Mouse (Mus musculus): ENCODE data around the gene Creld1. TPM values are rescaled to one million over a fixed set of nuclear protein-coding genes. Genes with fewer than 3 reads are reported as not detected.

The Creld1 gene
- polyA plus RNA-seq, 1 experiment from 2014 or later, result 29.6 TPM

DNA sequence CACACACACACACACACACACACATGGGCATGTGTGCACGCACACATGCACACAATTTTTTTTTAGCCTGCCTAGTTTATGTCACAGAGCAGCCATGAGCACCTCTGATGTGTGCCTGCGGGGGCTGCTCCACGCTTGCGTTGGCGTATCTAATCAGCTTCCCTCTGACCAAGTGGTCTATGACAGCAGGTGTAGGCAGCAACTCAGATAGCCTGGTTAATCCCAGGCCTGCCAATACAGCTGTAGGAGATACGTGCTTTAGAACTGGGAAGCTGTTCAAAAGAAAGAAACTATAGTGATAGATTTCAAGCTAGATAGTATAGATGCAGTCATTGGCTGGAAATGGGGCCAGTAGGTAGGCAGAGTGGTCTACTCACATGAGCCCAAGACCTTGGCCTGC is 9.4 kb upstream of the Creld1 start:
- Histone ChIP-seq H3K27ac (ENCODE audit: low read depth, low read length) (no peak overlapping the region), H3K4me3 (ENCODE audit: low read depth, low read length) (no peak overlapping the region), H3K36me3 (ENCODE audit: control insufficient read depth, insufficient read depth, low read length) (no peaks in the 10 kb centered on the region), H3K4me2 (replicated peaks; ENCODE audit: low read depth, low read length) (no peak overlapping the region), H3K9ac (ENCODE audit: low read depth, low read length) (no peak overlapping the region), H3K27me3 (ENCODE audit: control insufficient read depth, insufficient read depth, low read length) (peaks cover 17% of the 10 kb centered on the region), H3K9me3 (ENCODE audit: control insufficient read depth, low read length) (no peaks in the 10 kb centered on the region), H3K4me1 (replicated peaks; ENCODE audit: control insufficient read depth, insufficient read depth, low read length) (no peaks in the 10 kb centered on the region)
- ATAC-seq (ENCODE audit: low FRiP score) (no peak), DNase-seq (ENCODE audit: low spot score) (no peak)
- WGBS, result 88% methylated on average over 6 of the region's 6 CpGs

DNA sequence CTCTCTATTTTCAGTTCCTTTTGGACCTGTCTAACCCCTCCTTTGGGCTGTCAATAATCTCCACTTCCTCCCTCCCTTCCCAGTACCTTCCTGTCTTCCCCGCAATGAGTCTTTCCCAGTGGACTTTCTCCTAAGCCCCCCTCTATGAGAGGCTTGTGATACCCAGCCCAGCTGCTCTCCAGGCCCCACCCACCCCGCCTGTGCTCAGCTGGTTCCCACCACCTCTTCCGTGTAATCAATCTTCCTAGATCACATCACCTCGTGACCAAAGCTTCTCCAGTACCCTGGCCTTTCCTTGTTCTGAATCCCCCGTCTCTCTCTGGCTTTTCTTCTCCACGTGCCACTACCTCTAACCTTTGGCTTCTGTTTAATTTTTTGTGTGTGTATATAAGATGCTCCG is 5.7 kb upstream of the Creld1 start:
- no peak overlapping the region for H3K9ac ChIP-seq (ENCODE audit: low read depth, low read length)
- H3K27me3 ChIP-seq (ENCODE audit: control insufficient read depth, insufficient read depth, low read length), result no peaks in the 10 kb centered on the region
- H3K4me3 ChIP-seq (ENCODE audit: low read depth, low read length), result no peak overlapping the region
- WGBS, result 38% methylated on average over 7 of the region's 7 CpGs
- peak; percentile 74 for ATAC-seq (ENCODE audit: low FRiP score)
- no peaks in the 10 kb centered on the region for H3K9me3 ChIP-seq (ENCODE audit: control insufficient read depth, low read length)
- H3K4me1 ChIP-seq (replicated peaks; ENCODE audit: control insufficient read depth, insufficient read depth, low read length), result no peaks in the 10 kb centered on the region; the same call in 1 of the 2 replicates
- peak; percentile 40 for DNase-seq (ENCODE audit: low spot score)
- no peak overlapping the region for H3K4me2 ChIP-seq (replicated peaks; ENCODE audit: low read depth, low read length)
- no peak overlapping the region for H3K27ac ChIP-seq (ENCODE audit: low read depth, low read length)
- H3K36me3 ChIP-seq (ENCODE audit: control insufficient read depth, insufficient read depth, low read length), result no peaks in the 10 kb centered on the region

DNA sequence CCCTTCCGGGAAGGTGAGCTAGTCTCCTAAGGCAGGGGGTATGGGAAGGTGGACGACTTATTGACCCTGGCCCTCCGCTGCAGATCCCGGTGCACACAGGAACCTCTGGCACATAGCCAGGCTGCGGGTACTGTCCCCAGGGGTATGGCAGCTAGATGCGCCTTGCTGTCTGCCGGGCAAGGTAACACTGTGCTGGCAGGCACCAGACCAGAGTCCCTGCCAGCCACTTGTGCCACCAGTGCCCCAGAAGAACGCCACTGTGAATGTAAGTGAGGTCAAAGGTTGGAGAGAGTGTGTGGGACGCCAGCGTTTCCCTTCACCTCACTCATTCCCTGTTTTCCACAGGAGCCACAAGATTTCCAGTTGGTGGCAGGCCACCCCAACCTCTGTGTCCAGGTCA is 4.2 kb upstream of the Creld1 start:
- Histone ChIP-seq H3K9me3 (ENCODE audit: control insufficient read depth, low read length) (no peaks in the 10 kb centered on the region), H3K4me3 (ENCODE audit: low read depth, low read length) (no peak overlapping the region), H3K27me3 (ENCODE audit: control insufficient read depth, insufficient read depth, low read length) (no peaks in the 10 kb centered on the region), H3K4me1 (replicated peaks; ENCODE audit: control insufficient read depth, insufficient read depth, low read length) (peaks cover 2% of the 10 kb centered on the region; the same call in 1 of the 2 replicates), H3K36me3 (ENCODE audit: control insufficient read depth, insufficient read depth, low read length) (no peaks in the 10 kb centered on the region), H3K27ac (ENCODE audit: low read depth, low read length) (no peak overlapping the region), H3K4me2 (replicated peaks; ENCODE audit: low read depth, low read length) (no peak overlapping the region), H3K9ac (ENCODE audit: low read depth, low read length) (no peak overlapping the region)
- DNase-seq (ENCODE audit: low spot score) (no peak), ATAC-seq (ENCODE audit: low FRiP score) (no peak)
- 82% methylated on average over 10 of the region's 10 CpGs for WGBS

DNA sequence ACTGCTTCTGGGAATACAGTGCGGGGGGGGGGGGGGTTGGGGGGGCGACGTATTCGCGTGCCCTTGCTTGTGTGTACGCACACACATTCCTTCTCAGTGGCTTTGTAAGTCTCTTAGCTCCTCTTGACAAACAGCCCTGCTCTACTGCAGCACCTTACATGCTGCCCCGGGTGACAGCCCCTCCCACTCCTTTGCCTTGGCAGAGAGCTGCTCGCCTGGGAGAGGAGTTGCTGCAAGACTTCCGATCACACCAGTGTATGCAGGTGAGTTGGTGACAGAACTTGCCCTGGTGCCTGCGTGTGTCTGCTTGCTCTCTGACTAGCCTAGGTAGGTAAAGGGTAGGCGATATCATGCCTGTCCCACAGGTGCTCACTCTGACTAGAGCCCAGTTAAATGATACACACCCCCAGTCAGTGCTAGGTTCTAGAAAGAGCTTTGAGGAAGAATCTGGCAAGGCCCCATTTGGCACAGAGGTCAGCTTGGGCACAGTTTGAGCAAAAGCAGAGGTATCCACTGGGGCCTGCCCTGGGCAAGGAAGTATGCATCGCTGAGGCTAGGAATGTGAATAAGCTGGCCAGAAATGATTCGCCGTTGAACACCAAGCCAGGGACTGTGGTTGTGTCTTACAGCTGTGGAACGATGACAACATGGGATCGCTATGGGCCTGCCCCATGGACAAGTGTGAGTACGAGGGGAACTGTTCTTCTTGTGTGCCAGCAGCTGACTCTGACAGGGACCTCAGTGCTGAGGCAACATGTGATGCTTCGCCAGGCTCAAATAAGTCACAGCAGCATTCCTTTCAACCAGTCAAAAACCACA is 2.3 kb upstream of the Creld1 start:
- DNase-seq (ENCODE audit: low spot score), result no peak
- no peak overlapping the region for H3K9ac ChIP-seq (ENCODE audit: low read depth, low read length)
- no peaks in the 10 kb centered on the region for H3K27me3 ChIP-seq (ENCODE audit: control insufficient read depth, insufficient read depth, low read length)
- 65% methylated on average over 18 of the region's 18 CpGs for WGBS
- no peak overlapping the region for H3K4me3 ChIP-seq (ENCODE audit: low read depth, low read length)
- H3K27ac ChIP-seq (ENCODE audit: low read depth, low read length), result no peak overlapping the region
- no peaks in the 10 kb centered on the region for H3K9me3 ChIP-seq (ENCODE audit: control insufficient read depth, low read length)
- H3K4me2 ChIP-seq (replicated peaks; ENCODE audit: low read depth, low read length), result no peak overlapping the region
- peaks cover 3% of the 10 kb centered on the region; the same call in 1 of the 2 replicates for H3K4me1 ChIP-seq (replicated peaks; ENCODE audit: control insufficient read depth, insufficient read depth, low read length)
- ATAC-seq (ENCODE audit: low FRiP score), result no peak
- H3K36me3 ChIP-seq (ENCODE audit: control insufficient read depth, insufficient read depth, low read length), result no peaks in the 10 kb centered on the region

DNA sequence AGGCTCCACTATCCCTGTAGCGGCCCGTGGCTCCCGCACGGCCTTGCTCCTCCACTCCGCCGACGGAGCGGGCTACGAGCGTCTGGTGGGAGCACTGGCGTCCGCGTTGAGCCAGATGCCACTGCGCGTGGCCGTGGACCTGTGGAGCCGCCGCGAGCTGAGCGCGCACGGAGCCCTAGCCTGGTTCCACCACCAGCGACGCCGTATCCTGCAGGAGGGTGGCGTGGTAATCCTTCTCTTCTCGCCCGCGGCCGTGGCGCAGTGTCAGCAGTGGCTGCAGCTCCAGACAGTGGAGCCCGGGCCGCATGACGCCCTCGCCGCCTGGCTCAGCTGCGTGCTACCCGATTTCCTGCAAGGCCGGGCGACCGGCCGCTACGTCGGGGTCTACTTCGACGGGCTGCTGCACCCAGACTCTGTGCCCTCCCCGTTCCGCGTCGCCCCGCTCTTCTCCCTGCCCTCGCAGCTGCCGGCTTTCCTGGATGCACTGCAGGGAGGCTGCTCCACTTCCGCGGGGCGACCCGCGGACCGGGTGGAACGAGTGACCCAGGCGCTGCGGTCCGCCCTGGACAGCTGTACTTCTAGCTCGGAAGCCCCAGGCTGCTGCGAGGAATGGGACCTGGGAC is 509 bp upstream of the Creld1 start:
- H3K36me3 ChIP-seq (ENCODE audit: control insufficient read depth, insufficient read depth, low read length), result no peaks in the 10 kb centered on the region
- 2% methylated on average over 64 of the region's 65 CpGs for WGBS
- H3K4me3 ChIP-seq (ENCODE audit: low read depth, low read length), result peak overlapping the region; percentile 66
- no peaks in the 10 kb centered on the region for H3K9me3 ChIP-seq (ENCODE audit: control insufficient read depth, low read length)
- H3K27me3 ChIP-seq (ENCODE audit: control insufficient read depth, insufficient read depth, low read length), result no peaks in the 10 kb centered on the region
- peaks cover 3% of the 10 kb centered on the region; the same call in 1 of the 2 replicates for H3K4me1 ChIP-seq (replicated peaks; ENCODE audit: control insufficient read depth, insufficient read depth, low read length)
- peak overlapping the region; percentile 86 for H3K4me2 ChIP-seq (replicated peaks; ENCODE audit: low read depth, low read length)
- ATAC-seq (ENCODE audit: low FRiP score), result peak; percentile 67
- peak; percentile 65 for DNase-seq (ENCODE audit: low spot score)
- peak overlapping the region; percentile 78 for H3K9ac ChIP-seq (ENCODE audit: low read depth, low read length)
- peak overlapping the region; percentile 90 for H3K27ac ChIP-seq (ENCODE audit: low read depth, low read length)

DNA sequence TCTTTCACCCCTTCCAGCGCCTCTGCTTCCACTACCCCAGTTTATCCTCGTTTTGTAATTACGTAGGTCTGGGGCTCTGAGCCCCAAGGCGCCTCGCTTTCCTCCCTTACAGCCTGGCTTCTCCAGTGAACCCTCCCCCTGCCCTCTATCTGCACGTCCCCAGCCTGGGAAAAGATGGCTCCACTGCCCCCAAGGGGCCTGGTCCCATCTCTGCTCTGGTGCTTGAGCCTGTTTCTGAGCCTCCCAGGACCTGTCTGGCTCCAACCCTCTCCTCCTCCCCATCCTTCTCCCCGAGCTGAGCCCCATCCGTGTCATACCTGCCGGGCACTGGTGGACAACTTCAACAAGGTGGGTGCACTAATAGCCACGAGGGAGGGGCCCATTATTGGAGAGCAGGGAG is 632 bp downstream of the Creld1 start:
- peak overlapping the region; percentile 86 for H3K4me2 ChIP-seq (replicated peaks; ENCODE audit: low read depth, low read length)
- DNase-seq (ENCODE audit: low spot score) (peak; percentile 61), ATAC-seq (ENCODE audit: low FRiP score) (peak; percentile 67)
- no peaks in the 10 kb centered on the region for H3K9me3 ChIP-seq (ENCODE audit: control insufficient read depth, low read length)
- peaks cover 3% of the 10 kb centered on the region; the same call in 1 of the 2 replicates for H3K4me1 ChIP-seq (replicated peaks; ENCODE audit: control insufficient read depth, insufficient read depth, low read length)
- H3K9ac ChIP-seq (ENCODE audit: low read depth, low read length), result peak overlapping the region; percentile 75
- H3K27me3 ChIP-seq (ENCODE audit: control insufficient read depth, insufficient read depth, low read length), result no peaks in the 10 kb centered on the region
- H3K4me3 ChIP-seq (ENCODE audit: low read depth, low read length), result peak overlapping the region; percentile 66
- H3K36me3 ChIP-seq (ENCODE audit: control insufficient read depth, insufficient read depth, low read length), result no peaks in the 10 kb centered on the region
- peak overlapping the region; percentile 90 for H3K27ac ChIP-seq (ENCODE audit: low read depth, low read length)
- 12% methylated on average over 10 of the region's 10 CpGs for WGBS

DNA sequence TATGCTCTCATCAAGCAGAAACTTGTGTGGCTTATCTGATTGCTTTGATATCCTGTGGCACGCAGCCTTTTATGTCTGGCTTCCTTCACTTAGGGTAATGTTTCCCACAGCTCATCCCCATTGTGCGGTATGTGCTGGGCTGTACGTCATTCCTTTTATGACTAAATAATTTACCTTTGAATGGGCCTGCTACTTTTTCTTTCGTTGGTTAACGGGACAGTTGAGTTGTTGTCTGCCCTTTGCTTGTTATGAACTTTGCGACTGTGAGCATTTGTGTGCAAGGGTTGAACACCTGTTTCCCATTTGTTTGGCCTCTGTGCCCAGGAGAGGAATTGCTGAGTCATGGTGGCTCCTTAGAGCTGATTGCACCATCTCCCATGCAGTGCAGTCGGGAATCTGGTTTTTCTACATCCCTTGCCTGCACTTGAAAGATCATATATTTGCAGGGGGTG is 4.1 kb downstream of the Creld1 start:
- H3K27ac ChIP-seq (ENCODE audit: low read depth, low read length), result no peak overlapping the region
- H3K4me1 ChIP-seq (replicated peaks; ENCODE audit: control insufficient read depth, insufficient read depth, low read length), result peaks cover 3% of the 10 kb centered on the region; the same call in 1 of the 2 replicates
- no peak overlapping the region for H3K9ac ChIP-seq (ENCODE audit: low read depth, low read length)
- peaks cover 3% of the 10 kb centered on the region; the same call in 1 of the 2 replicates for H3K36me3 ChIP-seq (ENCODE audit: control insufficient read depth, insufficient read depth, low read length)
- DNase-seq (ENCODE audit: low spot score) (no peak), ATAC-seq (ENCODE audit: low FRiP score) (no peak)
- H3K27me3 ChIP-seq (ENCODE audit: control insufficient read depth, insufficient read depth, low read length), result no peaks in the 10 kb centered on the region
- 60% methylated on average over 7 of the region's 7 CpGs for WGBS
- H3K9me3 ChIP-seq (ENCODE audit: control insufficient read depth, low read length), result no peaks in the 10 kb centered on the region
- H3K4me3 ChIP-seq (ENCODE audit: low read depth, low read length), result no peak overlapping the region
- H3K4me2 ChIP-seq (replicated peaks; ENCODE audit: low read depth, low read length), result no peak overlapping the region

DNA sequence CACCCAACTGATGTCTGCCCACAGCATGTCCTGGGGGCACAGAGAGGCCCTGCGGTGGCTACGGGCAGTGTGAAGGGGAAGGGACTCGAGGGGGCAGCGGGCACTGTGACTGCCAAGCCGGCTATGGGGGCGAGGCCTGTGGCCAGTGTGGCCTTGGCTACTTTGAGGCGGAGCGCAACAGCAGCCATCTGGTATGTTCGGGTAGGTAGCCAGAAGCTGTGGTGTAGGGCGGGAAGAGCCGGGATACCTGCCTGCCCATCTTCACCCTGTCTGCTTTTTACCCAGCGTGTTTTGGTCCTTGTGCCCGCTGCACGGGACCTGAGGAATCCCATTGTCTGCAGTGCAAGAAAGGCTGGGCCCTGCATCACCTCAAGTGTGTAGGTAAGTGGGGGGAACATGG is 6.3 kb downstream of the Creld1 start:
- no peak overlapping the region for H3K27ac ChIP-seq (ENCODE audit: low read depth, low read length)
- H3K27me3 ChIP-seq (ENCODE audit: control insufficient read depth, insufficient read depth, low read length), result no peaks in the 10 kb centered on the region
- no peaks in the 10 kb centered on the region for H3K9me3 ChIP-seq (ENCODE audit: control insufficient read depth, low read length)
- ATAC-seq (ENCODE audit: low FRiP score), result no peak
- no peak overlapping the region for H3K4me3 ChIP-seq (ENCODE audit: low read depth, low read length)
- peaks cover 3% of the 10 kb centered on the region; the same call in 1 of the 2 replicates for H3K36me3 ChIP-seq (ENCODE audit: control insufficient read depth, insufficient read depth, low read length)
- no peak for DNase-seq (ENCODE audit: low spot score)
- H3K9ac ChIP-seq (ENCODE audit: low read depth, low read length), result no peak overlapping the region
- no peak overlapping the region for H3K4me2 ChIP-seq (replicated peaks; ENCODE audit: low read depth, low read length)
- no peaks in the 10 kb centered on the region for H3K4me1 ChIP-seq (replicated peaks; ENCODE audit: control insufficient read depth, insufficient read depth, low read length)
- WGBS, result 94% methylated on average over 14 of the region's 14 CpGs

Measured in hindbrain, embryonic 11.5 days (tissue).